Comparison of ENCODE assay signal across 17 mouse cellular contexts in the genomic region with DNA sequence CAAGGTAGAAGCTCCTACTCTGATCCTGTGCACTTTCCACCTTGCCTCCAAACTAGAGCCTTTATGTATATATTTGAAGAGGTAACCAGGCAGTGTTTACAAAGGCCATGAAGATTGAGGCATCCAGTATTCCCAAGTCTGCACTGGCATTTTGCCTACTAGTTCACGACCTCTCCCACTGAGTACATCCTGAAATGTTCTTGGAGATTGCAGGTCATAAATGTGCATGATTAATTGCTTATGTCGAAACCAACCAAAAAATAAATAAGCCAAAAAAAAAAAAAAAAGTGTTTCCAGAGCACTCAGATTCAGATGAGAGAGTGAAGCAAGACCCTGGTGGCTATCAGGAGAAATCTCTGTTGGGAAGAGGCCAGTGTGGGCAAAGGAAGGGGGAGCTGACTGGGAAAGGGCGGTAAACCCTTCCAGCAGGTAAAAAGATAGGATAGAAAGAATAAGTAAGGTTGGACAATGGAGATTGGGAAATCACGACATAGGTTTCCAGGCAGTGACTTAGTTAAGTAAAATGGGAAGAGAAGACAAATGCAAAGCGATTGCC.
DNase-seq lines count a peak whose midpoint lies in the region; ATAC-seq and TF ChIP-seq lines count a peak whose summit lies in the region.
"Had no signal": no experiment of that assay in that cellular context is flagged by ENCODE, and none has a peak within 500 bp of the region (broad histone marks: within the 10 kb centered on the region; RNA-seq: fewer than 3 reads in every experiment).

No protein-coding gene starts in this region.

- no peaks in the 10 kb centered on the region for H3K9me3 ChIP-seq in liver, postnatal 0 days (ENCODE audit: low read length)
- H3K9me3 ChIP-seq: forebrain, embryonic 13.5 days; liver, embryonic 15.5 days; midbrain, embryonic 12.5 days had no signal

- H3K27ac ChIP-seq in liver, postnatal 0 days (ENCODE audit: low read depth), result no peak overlapping the region
- H3K27ac ChIP-seq: forebrain, embryonic 13.5 days; liver, embryonic 15.5 days; midbrain, embryonic 12.5 days had no signal

- no peaks in the 10 kb centered on the region for H3K36me3 ChIP-seq in liver, postnatal 0 days (replicated peaks; ENCODE audit: insufficient read depth, low read length)
- H3K36me3 ChIP-seq: liver, embryonic 15.5 days; midbrain, embryonic 12.5 days had no signal

- peak; percentile 56 for ATAC-seq in liver, postnatal 0 days
- ATAC-seq: forebrain, embryonic 13.5 days had no signal

- H3K9ac ChIP-seq in liver, postnatal 0 days (replicated peaks), result no peak overlapping the region
- H3K9ac ChIP-seq: forebrain, embryonic 13.5 days; liver, embryonic 15.5 days; midbrain, embryonic 12.5 days had no signal

- DNase-seq in adrenal gland, adult (ENCODE audit: inconsistent age in 2 of 2, low spot score in 1 of 2), result peak; percentile 59 to 81
- DNase-seq in adrenal gland, adult 8-10 months, result no peak
- DNase-seq in liver, postnatal 0 days, result peak; percentile 24
- DNase-seq in liver, result no peak
- peak; percentile 71 for DNase-seq in adrenal gland, postnatal 14 days
- DNase-seq in kidney, postnatal 25 days, result peak; percentile 55 to 72
- no peak for DNase-seq in right cerebral cortex, adult 2 months (ENCODE audit: low spot score in 2 of 2)
- DNase-seq in right cerebral cortex, postnatal 4 days, result no peak
- DNase-seq: cerebellum, adult 11-12 months; gastrocnemius, postnatal 10 days; heart, postnatal 36 days; layer of hippocampus, adult 9-11 months; thymus, postnatal 36 days had no signal

- no peaks in the 10 kb centered on the region for H3K27me3 ChIP-seq in liver, postnatal 0 days (ENCODE audit: insufficient read depth, low read length)
- H3K27me3 ChIP-seq: forebrain, embryonic 13.5 days; liver, embryonic 15.5 days; midbrain, embryonic 12.5 days had no signal

- 64% methylated on average over 5 of the region's 5 CpGs for WGBS in liver, postnatal 0 days (ENCODE audit: insufficient replicate concordance)

- H3K4me2 ChIP-seq in liver, postnatal 0 days (ENCODE audit: low read depth, low read length), result no peak overlapping the region
- H3K4me2 ChIP-seq: forebrain, embryonic 13.5 days; heart, embryonic 11.5 days; liver, embryonic 15.5 days; midbrain, embryonic 12.5 days had no signal

- TF ChIP-seq EP300 in liver, postnatal 0 days (IDR thresholded peaks at IDR 0.05; ENCODE audit: low read depth), result peak; percentile 45; the same call in 1 of the 2 replicates

- no peaks in the 10 kb centered on the region for H3K4me1 ChIP-seq in liver, postnatal 0 days (ENCODE audit: insufficient read depth)
- H3K4me1 ChIP-seq: forebrain, embryonic 13.5 days; liver, embryonic 15.5 days; midbrain, embryonic 12.5 days had no signal

- no peak overlapping the region for H3K4me3 ChIP-seq in liver, postnatal 0 days (ENCODE audit: low read depth, low read length)
- H3K4me3 ChIP-seq: forebrain, embryonic 13.5 days; liver, embryonic 15.5 days; midbrain, embryonic 12.5 days had no signal

- TF ChIP-seq CTCF in liver, postnatal 0 days (IDR thresholded peaks at IDR 0.05; ENCODE audit: low read depth), result no peak

Comparison
In these comparisons a context has a peak if more than half of its experiments do, and no peak if none do; other contexts are left out.
1. DNase-seq: peak in adrenal gland, adult (2 of 2), liver, postnatal 0 days (single experiment), adrenal gland, postnatal 14 days (single experiment) and kidney, postnatal 25 days (2 of 2); none in adrenal gland, adult 8-10 months (single experiment), liver (single experiment), right cerebral cortex, adult 2 months (0 of 2) and right cerebral cortex, postnatal 4 days (single experiment).